In genomic region chr5:51729771-51730170, GRCm38 (mm10) we compare ENCODE assay signal across 30 mouse cellular contexts.
"Had no signal": no experiment of that assay in that cellular context is flagged by ENCODE, and none has a peak within 500 bp of the region (broad histone marks: within the 10 kb centered on the region; RNA-seq: fewer than 3 reads in every experiment).

No protein-coding gene starts in this region.

- H3K4me1 ChIP-seq: heart, embryonic 12.5 days; heart, embryonic 13.5 days; heart, embryonic 15.5 days; hindbrain, embryonic 10.5 days; hindbrain, embryonic 12.5 days; hindbrain, embryonic 15.5 days; intestine, embryonic 15.5 days; kidney, embryonic 15.5 days had no signal

- H3K4me3 ChIP-seq: heart, embryonic 12.5 days; heart, embryonic 13.5 days; heart, embryonic 15.5 days; hindbrain, embryonic 10.5 days; hindbrain, embryonic 12.5 days; hindbrain, embryonic 13.5 days; hindbrain, embryonic 15.5 days; intestine, embryonic 15.5 days; kidney, embryonic 15.5 days; layer of hippocampus, adult 2 months; left cerebral cortex, adult 2 months had no signal

- H3K27me3 ChIP-seq: heart, embryonic 12.5 days; heart, embryonic 13.5 days; heart, embryonic 15.5 days; hindbrain, embryonic 12.5 days; hindbrain, embryonic 13.5 days; hindbrain, embryonic 15.5 days; intestine, embryonic 15.5 days; kidney, embryonic 15.5 days had no signal

- DNase-seq: heart, postnatal 10 days; heart, postnatal 14 days; heart, postnatal 36 days; heart, postnatal 4 days; kidney, adult 11 months; kidney, adult 18-20 months; kidney, adult 2 months; kidney, adult 8-10 months; kidney, adult 9 months; kidney, postnatal 10 days; kidney, postnatal 14 days; kidney, postnatal 25 days; kidney, postnatal 36 days; kidney, postnatal 4 days; layer of hippocampus, adult 9-11 months; layer of hippocampus, postnatal 36 days had no signal

- H3K27ac ChIP-seq: heart, embryonic 13.5 days; heart, embryonic 15.5 days; hindbrain, embryonic 10.5 days; hindbrain, embryonic 12.5 days; hindbrain, embryonic 13.5 days; hindbrain, embryonic 14.5 days; hindbrain, embryonic 15.5 days; hindbrain, postnatal 0 days; intestine, embryonic 15.5 days; kidney, embryonic 15.5 days; kidney, postnatal 0 days; layer of hippocampus, adult 2 months; left cerebral cortex, adult 2 months had no signal

- H3K36me3 ChIP-seq: heart, embryonic 12.5 days; heart, embryonic 13.5 days; heart, embryonic 15.5 days; hindbrain, embryonic 10.5 days; hindbrain, embryonic 12.5 days; hindbrain, embryonic 13.5 days; hindbrain, embryonic 15.5 days; intestine, embryonic 15.5 days; kidney, embryonic 15.5 days had no signal

- H3K9me3 ChIP-seq: heart, embryonic 12.5 days; heart, embryonic 13.5 days; heart, embryonic 15.5 days; hindbrain, embryonic 10.5 days; hindbrain, embryonic 12.5 days; hindbrain, embryonic 13.5 days; hindbrain, embryonic 15.5 days; intestine, embryonic 15.5 days; kidney, embryonic 15.5 days had no signal

- H3K9ac ChIP-seq: heart, embryonic 12.5 days; heart, embryonic 13.5 days; heart, embryonic 15.5 days; hindbrain, embryonic 12.5 days; hindbrain, embryonic 13.5 days; hindbrain, embryonic 14.5 days; hindbrain, embryonic 15.5 days; intestine, embryonic 15.5 days; kidney, embryonic 15.5 days had no signal
